Mouse (Mus musculus): ENCODE data around the gene Sox6. TPM values are rescaled to one million over a fixed set of nuclear protein-coding genes. Genes with fewer than 3 reads are reported as not detected.

The Sox6 gene
- polyA plus RNA-seq, 1 experiment from 2014 or later = 24.3 TPM

- DNase-seq (ENCODE audit: low spot score) = peak; percentile 12
- Histone ChIP-seq H3K36me3 (ENCODE audit: insufficient read depth, low read length) (no peaks in the 10 kb centered on the region), H3K4me3 (replicated peaks; ENCODE audit: low read depth, low read length) (no peak overlapping the region), H3K9ac (ENCODE audit: low read depth, low read length) (no peak overlapping the region), H3K27ac (no peak overlapping the region), H3K9me3 (replicated peaks; ENCODE audit: low read length) (no peaks in the 10 kb centered on the region), H3K4me1 (replicated peaks; ENCODE audit: insufficient read depth, low read length) (0 out of 2 replicates have a peak, but pooled peaks cover 5% of the 10 kb centered on the region), H3K27me3 (ENCODE audit: insufficient read depth, low read length) (no peaks in the 10 kb centered on the region), H3K4me2 (ENCODE audit: low read length) (no peak overlapping the region)
- 35% methylated on average over 23 of the region's 23 CpGs for WGBS
- ATAC-seq (replicated peaks; ENCODE audit: low FRiP score, low read depth) = no peak
- TF ChIP-seq CTCF (IDR thresholded peaks at IDR 0.05; ENCODE audit: low read depth) = no peak
Measured at GRCm38 (mm10) chr7:115450431-115451195, 588.0 kb downstream of the Sox6 start.

DNA sequence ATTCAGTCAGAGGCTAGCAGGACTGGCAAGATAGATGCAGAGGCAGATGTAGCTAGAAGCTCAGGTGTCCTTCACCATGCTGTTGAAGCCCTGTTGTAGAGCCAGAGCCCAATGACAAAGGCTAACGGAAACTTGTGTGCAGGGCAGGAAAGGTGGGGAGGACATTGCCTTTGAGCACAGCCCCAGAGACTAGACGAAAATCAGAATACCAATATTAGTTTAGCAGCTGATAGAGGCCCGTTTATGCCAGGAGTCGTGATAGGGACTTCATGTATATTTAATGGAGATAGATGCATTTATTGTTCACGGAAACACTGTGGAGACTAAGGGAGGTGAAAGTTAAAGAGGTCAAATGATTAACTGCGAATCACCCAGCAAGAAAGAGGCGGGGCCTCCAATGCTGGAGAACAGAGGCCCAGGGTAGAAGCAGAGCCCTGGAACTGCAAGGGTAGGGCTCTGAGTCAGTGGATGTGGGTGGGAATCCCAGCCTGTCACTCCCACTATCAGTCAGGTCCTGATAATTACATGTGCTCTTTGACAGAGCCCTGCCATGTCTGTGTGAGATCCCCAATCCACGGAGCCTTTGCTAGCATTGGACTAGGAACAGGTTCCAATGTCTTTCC lies 590.1 kb downstream of the Sox6 start:
- TF ChIP-seq CTCF (IDR thresholded peaks at IDR 0.05; ENCODE audit: low read depth) = no peak
- Histone ChIP-seq H3K4me1 (replicated peaks; ENCODE audit: insufficient read depth, low read length) (0 out of 2 replicates have a peak, but pooled peaks cover 5% of the 10 kb centered on the region), H3K36me3 (ENCODE audit: insufficient read depth, low read length) (no peaks in the 10 kb centered on the region), H3K27ac (no peak overlapping the region), H3K27me3 (ENCODE audit: insufficient read depth, low read length) (no peaks in the 10 kb centered on the region), H3K4me3 (replicated peaks; ENCODE audit: low read depth, low read length) (no peak overlapping the region), H3K9ac (ENCODE audit: low read depth, low read length) (no peak overlapping the region), H3K9me3 (replicated peaks; ENCODE audit: low read length) (no peaks in the 10 kb centered on the region), H3K4me2 (ENCODE audit: low read length) (no peak overlapping the region)
- 47% methylated on average over 8 of the region's 8 CpGs for WGBS
- DNase-seq (ENCODE audit: low spot score) (peak; percentile 14), ATAC-seq (replicated peaks; ENCODE audit: low FRiP score, low read depth) (no peak)

GRCm38 (mm10) chr7:115447091-115447490 lies 591.5 kb downstream of the Sox6 start:
- 0 out of 2 replicates have a peak, but pooled peaks cover 5% of the 10 kb centered on the region for H3K4me1 ChIP-seq (replicated peaks; ENCODE audit: insufficient read depth, low read length)
- no peak overlapping the region for H3K4me3 ChIP-seq (replicated peaks; ENCODE audit: low read depth, low read length)
- DNase-seq (ENCODE audit: low spot score) (no peak), ATAC-seq (replicated peaks; ENCODE audit: low FRiP score, low read depth) (no peak)
- no peak overlapping the region for H3K9ac ChIP-seq (ENCODE audit: low read depth, low read length)
- H3K27ac ChIP-seq = no peak overlapping the region
- WGBS = 70% methylated on average over 3 of the region's 3 CpGs
- H3K27me3 ChIP-seq (ENCODE audit: insufficient read depth, low read length) = no peaks in the 10 kb centered on the region
- no peaks in the 10 kb centered on the region for H3K9me3 ChIP-seq (replicated peaks; ENCODE audit: low read length)
- H3K36me3 ChIP-seq (ENCODE audit: insufficient read depth, low read length) = no peaks in the 10 kb centered on the region
- TF ChIP-seq CTCF (IDR thresholded peaks at IDR 0.05; ENCODE audit: low read depth) = no peak
- no peak overlapping the region for H3K4me2 ChIP-seq (ENCODE audit: low read length)

GRCm38 (mm10) chr7:115446481-115447016 lies 592.0 kb downstream of the Sox6 start:
- no peak for ATAC-seq (replicated peaks; ENCODE audit: low FRiP score, low read depth)
- H3K4me2 ChIP-seq (ENCODE audit: low read length) = no peak overlapping the region
- no peaks in the 10 kb centered on the region for H3K36me3 ChIP-seq (ENCODE audit: insufficient read depth, low read length)
- no peaks in the 10 kb centered on the region for H3K27me3 ChIP-seq (ENCODE audit: insufficient read depth, low read length)
- H3K4me1 ChIP-seq (replicated peaks; ENCODE audit: insufficient read depth, low read length) = 0 out of 2 replicates have a peak, but pooled peaks cover 5% of the 10 kb centered on the region
- H3K9me3 ChIP-seq (replicated peaks; ENCODE audit: low read length) = no peaks in the 10 kb centered on the region
- H3K9ac ChIP-seq (ENCODE audit: low read depth, low read length) = no peak overlapping the region
- TF ChIP-seq CTCF (IDR thresholded peaks at IDR 0.05; ENCODE audit: low read depth) = no peak
- 42% methylated on average over 6 of the region's 6 CpGs for WGBS
- H3K27ac ChIP-seq = no peak overlapping the region
- DNase-seq (ENCODE audit: low spot score) = no peak
- no peak overlapping the region for H3K4me3 ChIP-seq (replicated peaks; ENCODE audit: low read depth, low read length)

- no peaks in the 10 kb centered on the region for H3K36me3 ChIP-seq (ENCODE audit: insufficient read depth, low read length)
- 88% methylated on average over 7 of the region's 7 CpGs for WGBS
- TF ChIP-seq CTCF (IDR thresholded peaks at IDR 0.05; ENCODE audit: low read depth) = no peak
- H3K4me2 ChIP-seq (ENCODE audit: low read length) = no peak overlapping the region
- H3K4me1 ChIP-seq (replicated peaks; ENCODE audit: insufficient read depth, low read length) = no peaks in the 10 kb centered on the region
- no peak for DNase-seq (ENCODE audit: low spot score)
- no peak overlapping the region for H3K27ac ChIP-seq
- H3K4me3 ChIP-seq (replicated peaks; ENCODE audit: low read depth, low read length) = no peak overlapping the region
- no peak for ATAC-seq (replicated peaks; ENCODE audit: low FRiP score, low read depth)
- no peak overlapping the region for H3K9ac ChIP-seq (ENCODE audit: low read depth, low read length)
- H3K27me3 ChIP-seq (ENCODE audit: insufficient read depth, low read length) = no peaks in the 10 kb centered on the region
- H3K9me3 ChIP-seq (replicated peaks; ENCODE audit: low read length) = no peaks in the 10 kb centered on the region
Measured at GRCm38 (mm10) chr7:115426161-115426982, 612.2 kb downstream of the Sox6 start.

DNA sequence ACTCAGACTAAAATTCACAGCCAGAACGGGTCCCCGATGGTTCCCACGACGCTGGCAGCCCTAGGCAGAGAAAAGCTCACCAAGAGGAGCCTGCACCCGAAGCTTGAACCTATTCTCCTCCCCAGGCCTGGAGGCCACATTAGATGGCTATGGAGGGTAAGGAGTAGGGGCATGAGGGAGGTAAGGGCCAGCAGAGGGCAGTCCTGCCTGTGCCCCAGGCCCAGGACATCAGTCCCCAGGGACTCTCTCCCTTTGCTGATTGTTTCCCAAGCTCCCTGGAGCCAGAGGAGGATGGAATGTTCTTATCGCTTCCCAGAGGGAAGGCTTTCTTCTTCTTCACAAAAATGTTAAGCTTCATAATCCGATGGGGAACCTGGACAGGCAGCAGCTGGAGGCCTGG lies 615.8 kb downstream of the Sox6 start:
- WGBS = 78% methylated on average over 7 of the region's 7 CpGs
- Histone ChIP-seq H3K4me1 (replicated peaks; ENCODE audit: insufficient read depth, low read length) (no peaks in the 10 kb centered on the region), H3K27me3 (ENCODE audit: insufficient read depth, low read length) (0 out of 2 replicates have a peak, but pooled peaks cover 3% of the 10 kb centered on the region), H3K4me2 (ENCODE audit: low read length) (no peak overlapping the region), H3K9ac (ENCODE audit: low read depth, low read length) (no peak overlapping the region), H3K4me3 (replicated peaks; ENCODE audit: low read depth, low read length) (no peak overlapping the region), H3K9me3 (replicated peaks; ENCODE audit: low read length) (no peaks in the 10 kb centered on the region), H3K36me3 (ENCODE audit: insufficient read depth, low read length) (no peaks in the 10 kb centered on the region), H3K27ac (no peak overlapping the region)
- no peak for DNase-seq (ENCODE audit: low spot score)
- peak; percentile 13; the same call in 1 of the 2 replicates for TF ChIP-seq CTCF (IDR thresholded peaks at IDR 0.05; ENCODE audit: low read depth)
- no peak for ATAC-seq (replicated peaks; ENCODE audit: low FRiP score, low read depth)

All from kidney, postnatal 0 days (tissue).